Mouse (Mus musculus): ENCODE results near the gene Ccdc43. TPM values are rescaled to one million over a fixed set of nuclear protein-coding genes. Genes with fewer than 3 reads are reported as not detected.

The Ccdc43 gene
- 45.9 and 47.5 TPM in 2 replicates for polyA plus RNA-seq (2015; fragmentation: Nextera tagmentation; extraction: Ambion mirVana)

DNA sequence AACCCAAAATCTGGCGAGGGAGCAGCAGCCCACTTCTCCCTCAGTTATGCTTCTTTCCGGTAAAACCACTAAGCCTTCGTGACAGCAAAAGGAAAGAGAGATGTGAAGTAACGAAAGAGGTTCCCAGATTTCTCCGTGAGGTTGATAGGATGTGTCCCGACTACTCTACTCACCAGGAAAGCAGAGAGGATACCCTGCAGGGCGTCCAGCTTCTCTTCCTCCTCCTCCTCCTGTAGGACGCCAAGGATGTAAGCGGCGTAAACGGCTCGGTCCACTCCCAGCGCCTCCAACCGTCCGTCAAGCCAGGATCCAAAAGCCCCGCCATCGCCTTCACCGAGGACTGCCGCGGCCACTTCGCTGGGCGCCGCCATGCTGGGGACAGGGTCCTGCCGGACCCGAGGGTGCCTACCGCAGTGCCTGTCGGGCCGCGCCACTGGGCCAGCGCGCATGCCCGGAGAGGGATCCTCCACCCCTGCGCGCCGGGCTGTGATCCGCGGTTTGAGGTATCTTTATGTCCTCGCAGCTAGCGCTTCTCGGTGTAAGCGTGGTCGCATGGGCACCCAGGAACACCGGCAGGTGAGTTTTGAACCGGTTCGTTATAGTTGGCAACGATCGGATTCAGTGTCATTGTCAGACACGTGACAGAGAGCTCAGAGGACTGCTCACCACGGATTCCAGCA is at the start of gene Ccdc43:
Gene Ccdc43, minus strand, starts transcription at position 445 of the 680 bp plus-strand sequence.
- peak within 1 kb of the TSS; percentile 74 for H3K4me3 ChIP-seq (ENCODE audit: low read length)
- H3K9ac ChIP-seq (ENCODE audit: low read length), result peak within 1 kb of the TSS; percentile 85
- H3K27me3 ChIP-seq (ENCODE audit: control insufficient read depth, insufficient read depth, low read depth, low read length), result no peaks in the 10 kb centered on the region
- peaks cover 15% of the 10 kb centered on the region for H3K4me1 ChIP-seq (replicated peaks; ENCODE audit: control insufficient read depth, insufficient read depth, low read length)
- no peaks in the 10 kb centered on the region for H3K9me3 ChIP-seq (ENCODE audit: control insufficient read depth, low read length)
- no peaks in the 10 kb centered on the region; the same call in 1 of the 2 replicates for H3K36me3 ChIP-seq (ENCODE audit: control insufficient read depth, insufficient read depth, low read length)
- WGBS, result 0% methylated on average over 49 of the region's 49 CpGs
- ATAC-seq (ENCODE audit: low read depth), result peak; percentile 97
- H3K27ac ChIP-seq (ENCODE audit: low read length), result peak within 1 kb of the TSS; percentile 33; the same call in 1 of the 2 replicates
- peak within 1 kb of the TSS; percentile 92 for H3K4me2 ChIP-seq (ENCODE audit: low read depth, low read length)

DNA sequence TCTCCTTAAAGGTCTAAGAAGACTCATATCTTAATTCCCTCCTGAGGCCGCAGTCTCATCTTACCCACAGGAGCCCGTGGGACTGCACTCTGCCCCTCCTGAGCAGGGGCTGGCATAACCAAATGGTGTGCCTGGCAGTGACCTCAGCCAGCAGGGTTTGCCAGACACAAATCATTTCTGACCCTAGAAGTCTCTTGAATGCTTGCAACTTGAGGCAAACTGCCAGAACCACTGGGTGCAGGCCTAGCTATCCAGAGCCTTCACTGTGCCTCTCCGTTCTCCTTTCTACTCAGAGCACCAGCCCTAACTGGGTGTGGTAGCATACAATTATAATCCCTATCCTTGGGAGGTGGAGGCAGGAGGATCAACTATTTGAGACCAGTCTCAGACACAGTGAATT is 47.2 kb upstream of the Ccdc43 start:
- H3K27me3 ChIP-seq (ENCODE audit: control insufficient read depth, insufficient read depth, low read depth, low read length), result no peaks in the 10 kb centered on the region; the same call in none of the 2 replicates
- ATAC-seq (ENCODE audit: low read depth), result no peak
- H3K4me2 ChIP-seq (ENCODE audit: low read depth, low read length), result no peak overlapping the region
- 81% methylated on average over 3 of the region's 3 CpGs for WGBS
- H3K4me3 ChIP-seq (ENCODE audit: low read length), result no peak overlapping the region
- H3K4me1 ChIP-seq (replicated peaks; ENCODE audit: control insufficient read depth, insufficient read depth, low read length), result peaks cover 3% of the 10 kb centered on the region; the same call in 1 of the 2 replicates
- no peak overlapping the region for H3K27ac ChIP-seq (ENCODE audit: low read length)
- no peaks in the 10 kb centered on the region for H3K36me3 ChIP-seq (ENCODE audit: control insufficient read depth, insufficient read depth, low read length)
- H3K9ac ChIP-seq (ENCODE audit: low read length), result no peak overlapping the region
- H3K9me3 ChIP-seq (ENCODE audit: control insufficient read depth, low read length), result no peaks in the 10 kb centered on the region

DNA sequence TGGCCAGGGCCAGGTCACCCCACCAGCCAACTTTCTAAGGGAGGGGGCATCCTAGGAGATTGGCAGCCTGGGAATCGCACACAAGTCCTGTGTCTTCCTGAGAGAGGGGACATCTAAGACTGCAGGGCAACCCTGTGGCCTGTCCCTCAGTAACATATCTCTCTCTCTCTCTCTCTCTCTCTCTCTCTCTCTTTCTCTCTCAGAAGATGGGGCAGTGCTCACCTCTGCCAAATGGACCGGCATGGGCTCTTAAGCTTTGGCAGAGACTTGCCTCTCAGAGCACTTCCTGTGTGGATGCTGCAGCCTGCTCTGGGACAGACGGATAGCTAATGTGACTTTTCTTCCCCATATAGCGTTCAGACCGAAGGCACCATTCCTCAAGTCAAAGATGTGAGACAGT is 45.3 kb upstream of the Ccdc43 start:
- WGBS, result 68% methylated on average over 5 of the region's 5 CpGs
- Histone ChIP-seq H3K9ac (ENCODE audit: low read length) (no peak overlapping the region), H3K36me3 (ENCODE audit: control insufficient read depth, insufficient read depth, low read length) (no peaks in the 10 kb centered on the region), H3K9me3 (ENCODE audit: control insufficient read depth, low read length) (no peaks in the 10 kb centered on the region), H3K4me1 (replicated peaks; ENCODE audit: control insufficient read depth, insufficient read depth, low read length) (peaks cover 4% of the 10 kb centered on the region), H3K27ac (ENCODE audit: low read length) (no peak overlapping the region), H3K27me3 (ENCODE audit: control insufficient read depth, insufficient read depth, low read depth, low read length) (no peaks in the 10 kb centered on the region; the same call in none of the 2 replicates), H3K4me3 (ENCODE audit: low read length) (no peak overlapping the region), H3K4me2 (ENCODE audit: low read depth, low read length) (no peak overlapping the region)
- ATAC-seq (ENCODE audit: low read depth), result no peak

DNA sequence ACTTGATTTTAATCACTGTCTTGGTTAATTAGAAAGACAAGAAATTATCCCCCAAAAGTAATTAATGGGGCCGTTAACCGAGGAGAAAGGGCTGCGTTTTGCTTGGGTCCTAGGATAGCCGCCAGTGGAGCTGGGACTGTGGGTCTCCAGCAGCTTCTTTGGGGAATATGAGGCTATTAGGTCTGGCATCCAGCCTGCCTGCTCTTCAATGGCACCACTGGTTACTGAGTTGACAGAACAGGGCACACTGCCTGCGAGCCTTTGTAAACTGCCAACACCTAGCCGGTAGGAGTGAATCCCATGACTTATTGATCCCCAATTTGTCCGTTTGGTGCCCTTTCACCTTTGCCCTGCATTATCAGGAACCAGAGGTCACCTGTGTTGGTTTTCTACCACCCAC is 44.5 kb upstream of the Ccdc43 start:
- 57% methylated on average over 7 of the region's 7 CpGs for WGBS
- no peak for ATAC-seq (ENCODE audit: low read depth)
- Histone ChIP-seq H3K36me3 (ENCODE audit: control insufficient read depth, insufficient read depth, low read length) (no peaks in the 10 kb centered on the region), H3K4me1 (replicated peaks; ENCODE audit: control insufficient read depth, insufficient read depth, low read length) (peaks cover 4% of the 10 kb centered on the region), H3K9me3 (ENCODE audit: control insufficient read depth, low read length) (no peaks in the 10 kb centered on the region), H3K4me2 (ENCODE audit: low read depth, low read length) (no peak overlapping the region), H3K4me3 (ENCODE audit: low read length) (no peak overlapping the region), H3K27me3 (ENCODE audit: control insufficient read depth, insufficient read depth, low read depth, low read length) (no peaks in the 10 kb centered on the region; the same call in none of the 2 replicates), H3K9ac (ENCODE audit: low read length) (no peak overlapping the region), H3K27ac (ENCODE audit: low read length) (no peak overlapping the region)

DNA sequence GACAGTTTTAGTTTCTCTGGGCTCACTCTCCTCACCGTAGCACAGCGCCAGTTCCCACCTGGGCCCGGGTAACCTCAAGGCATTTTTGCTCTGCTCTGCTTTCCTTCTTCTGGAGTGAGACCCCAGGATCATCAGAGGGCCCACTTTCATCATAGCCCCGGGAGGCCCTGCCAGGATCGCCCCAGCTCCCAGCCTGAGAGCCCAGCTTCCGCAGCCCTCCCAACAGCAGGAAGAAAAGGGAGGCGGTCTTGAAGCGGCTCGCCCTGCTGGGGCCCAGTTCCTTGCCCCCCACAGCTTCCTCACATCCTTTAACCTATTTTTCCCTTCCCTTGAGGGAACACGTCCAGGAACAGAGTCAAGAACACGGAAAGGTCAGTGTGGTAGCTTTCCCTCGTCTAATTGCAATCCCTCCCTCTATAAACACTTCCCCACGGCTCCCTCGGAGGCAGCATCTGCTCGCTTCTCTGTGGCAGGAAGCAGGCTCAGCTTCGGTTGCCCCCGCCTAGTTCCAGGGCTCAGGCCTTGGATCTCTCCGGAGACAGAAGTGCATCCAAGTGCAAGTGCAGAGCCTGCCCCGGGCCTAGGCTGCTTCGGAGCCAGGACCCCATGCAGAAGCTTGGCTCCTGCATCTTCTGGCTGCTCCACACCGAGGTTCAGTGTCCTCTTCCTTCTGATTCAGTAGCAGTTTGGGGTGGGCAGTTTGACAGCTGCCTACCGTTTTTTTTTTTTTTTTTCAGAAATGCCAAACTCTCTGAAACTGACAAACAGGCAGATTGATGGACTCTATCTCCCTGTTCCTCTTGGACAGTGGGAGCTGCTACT is 43.8 kb upstream of the Ccdc43 start:
- WGBS, result 16% methylated on average over 22 of the region's 22 CpGs
- Histone ChIP-seq H3K4me1 (replicated peaks; ENCODE audit: control insufficient read depth, insufficient read depth, low read length) (peaks cover 4% of the 10 kb centered on the region), H3K4me2 (ENCODE audit: low read depth, low read length) (peak overlapping the region; percentile 25; the same call in 1 of the 2 replicates), H3K9me3 (ENCODE audit: control insufficient read depth, low read length) (no peaks in the 10 kb centered on the region), H3K27me3 (ENCODE audit: control insufficient read depth, insufficient read depth, low read depth, low read length) (no peaks in the 10 kb centered on the region; the same call in none of the 2 replicates), H3K4me3 (ENCODE audit: low read length) (no peak overlapping the region), H3K27ac (ENCODE audit: low read length) (no peak overlapping the region), H3K36me3 (ENCODE audit: control insufficient read depth, insufficient read depth, low read length) (no peaks in the 10 kb centered on the region), H3K9ac (ENCODE audit: low read length) (peak overlapping the region; percentile 44; the same call in 1 of the 2 replicates)
- no peak for ATAC-seq (ENCODE audit: low read depth)

DNA sequence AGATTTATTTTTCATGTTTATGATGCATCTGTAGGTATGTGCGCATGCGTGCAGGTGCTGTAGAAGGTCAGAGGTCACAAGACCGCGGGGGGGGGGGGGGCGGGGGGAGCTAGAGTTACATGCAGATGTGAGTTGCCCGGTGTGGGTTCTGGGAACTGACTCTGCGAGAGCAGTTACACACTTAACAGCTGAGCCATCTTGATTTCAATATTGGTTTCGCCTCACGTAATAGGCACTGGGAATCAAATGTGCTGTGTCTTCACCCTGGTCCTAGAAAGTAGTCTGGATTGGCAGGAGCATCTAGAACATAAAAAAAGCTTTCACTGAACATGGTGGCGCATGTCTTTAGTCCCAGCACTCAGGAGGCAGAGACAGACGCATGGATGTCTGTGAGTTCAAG is 43.1 kb upstream of the Ccdc43 start:
- WGBS, result 67% methylated on average over 10 of the region's 11 CpGs
- Histone ChIP-seq H3K9me3 (ENCODE audit: control insufficient read depth, low read length) (no peaks in the 10 kb centered on the region), H3K4me3 (ENCODE audit: low read length) (no peak overlapping the region), H3K9ac (ENCODE audit: low read length) (no peak overlapping the region), H3K27me3 (ENCODE audit: control insufficient read depth, insufficient read depth, low read depth, low read length) (no peaks in the 10 kb centered on the region; the same call in none of the 2 replicates), H3K4me1 (replicated peaks; ENCODE audit: control insufficient read depth, insufficient read depth, low read length) (peaks cover 4% of the 10 kb centered on the region), H3K4me2 (ENCODE audit: low read depth, low read length) (no peak overlapping the region), H3K36me3 (ENCODE audit: control insufficient read depth, insufficient read depth, low read length) (no peaks in the 10 kb centered on the region), H3K27ac (ENCODE audit: low read length) (no peak overlapping the region)
- no peak for ATAC-seq (ENCODE audit: low read depth)

DNA sequence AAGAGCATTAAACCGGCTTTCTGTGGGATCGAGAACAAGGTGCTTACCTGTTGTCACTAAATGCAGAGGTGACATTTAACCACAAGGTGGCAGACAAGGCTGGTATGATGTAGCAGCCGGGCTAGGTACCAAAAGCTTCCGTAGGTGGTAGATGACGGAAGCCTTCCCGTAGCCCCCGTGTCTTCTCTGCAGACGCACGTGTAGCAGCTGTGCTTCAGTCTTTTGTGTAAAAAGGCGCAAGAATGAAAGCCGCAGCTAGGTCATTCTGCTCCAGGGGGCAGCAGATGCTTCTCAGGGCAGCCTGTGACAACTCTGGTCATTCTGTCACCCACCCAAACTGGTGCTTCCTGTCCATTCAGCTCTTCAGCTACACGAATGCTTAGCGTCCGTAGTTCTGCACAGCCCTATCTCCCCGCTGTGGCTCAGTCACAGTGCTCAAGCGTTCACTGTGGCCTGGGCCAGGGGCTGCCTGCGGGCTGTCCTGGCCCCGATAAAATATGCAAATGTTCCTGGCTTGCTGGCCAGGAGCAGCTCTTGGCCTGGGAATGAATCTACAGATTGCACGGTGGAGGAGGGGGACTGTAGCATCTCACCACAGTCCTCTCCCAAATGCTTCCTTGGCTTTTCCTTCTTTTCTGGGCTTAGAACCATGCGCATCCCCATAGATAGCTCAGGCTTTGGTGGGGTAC is 41.8 kb upstream of the Ccdc43 start:
- peak overlapping the region; percentile 53 for H3K4me2 ChIP-seq (ENCODE audit: low read depth, low read length)
- peak; percentile 52 for ATAC-seq (ENCODE audit: low read depth)
- H3K27ac ChIP-seq (ENCODE audit: low read length), result no peak overlapping the region
- peak overlapping the region; percentile 28 for H3K4me3 ChIP-seq (ENCODE audit: low read length)
- no peaks in the 10 kb centered on the region for H3K36me3 ChIP-seq (ENCODE audit: control insufficient read depth, insufficient read depth, low read length)
- no peaks in the 10 kb centered on the region for H3K9me3 ChIP-seq (ENCODE audit: control insufficient read depth, low read length)
- WGBS, result 6% methylated on average over 20 of the region's 20 CpGs
- 0 out of 2 replicates have a peak overlapping the region, but pooled peaks have one; percentile 3 for H3K9ac ChIP-seq (ENCODE audit: low read length)
- H3K27me3 ChIP-seq (ENCODE audit: control insufficient read depth, insufficient read depth, low read depth, low read length), result no peaks in the 10 kb centered on the region; the same call in none of the 2 replicates
- peaks cover 4% of the 10 kb centered on the region for H3K4me1 ChIP-seq (replicated peaks; ENCODE audit: control insufficient read depth, insufficient read depth, low read length)

DNA sequence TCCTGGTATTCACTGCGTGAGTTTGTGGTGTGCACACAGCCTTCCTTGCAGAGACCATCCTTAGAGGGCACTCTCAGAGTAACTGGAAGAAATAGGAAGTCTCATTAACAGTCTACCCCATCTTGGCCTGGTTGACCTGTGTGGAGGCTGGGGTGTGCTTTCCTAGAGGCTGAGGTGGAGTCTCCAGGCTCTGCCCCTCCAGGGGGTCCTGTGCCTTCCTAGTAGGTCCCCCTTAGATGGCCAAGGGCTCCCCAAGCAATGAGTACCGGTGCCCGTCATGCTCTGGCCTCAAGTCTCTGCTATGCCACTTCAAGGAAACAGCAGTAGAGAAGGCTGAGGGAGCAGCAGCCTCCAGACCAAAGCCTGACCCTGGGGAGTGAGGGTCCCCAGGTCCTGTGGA is 40.5 kb upstream of the Ccdc43 start:
- no peak overlapping the region for H3K4me2 ChIP-seq (ENCODE audit: low read depth, low read length)
- no peak overlapping the region for H3K9ac ChIP-seq (ENCODE audit: low read length)
- no peaks in the 10 kb centered on the region; the same call in none of the 2 replicates for H3K27me3 ChIP-seq (ENCODE audit: control insufficient read depth, insufficient read depth, low read depth, low read length)
- WGBS, result 83% methylated on average over 3 of the region's 3 CpGs
- H3K4me1 ChIP-seq (replicated peaks; ENCODE audit: control insufficient read depth, insufficient read depth, low read length), result peaks cover 4% of the 10 kb centered on the region
- ATAC-seq (ENCODE audit: low read depth), result no peak
- H3K9me3 ChIP-seq (ENCODE audit: control insufficient read depth, low read length), result no peaks in the 10 kb centered on the region
- no peak overlapping the region for H3K4me3 ChIP-seq (ENCODE audit: low read length)
- H3K27ac ChIP-seq (ENCODE audit: low read length), result no peak overlapping the region
- H3K36me3 ChIP-seq (ENCODE audit: control insufficient read depth, insufficient read depth, low read length), result no peaks in the 10 kb centered on the region

DNA sequence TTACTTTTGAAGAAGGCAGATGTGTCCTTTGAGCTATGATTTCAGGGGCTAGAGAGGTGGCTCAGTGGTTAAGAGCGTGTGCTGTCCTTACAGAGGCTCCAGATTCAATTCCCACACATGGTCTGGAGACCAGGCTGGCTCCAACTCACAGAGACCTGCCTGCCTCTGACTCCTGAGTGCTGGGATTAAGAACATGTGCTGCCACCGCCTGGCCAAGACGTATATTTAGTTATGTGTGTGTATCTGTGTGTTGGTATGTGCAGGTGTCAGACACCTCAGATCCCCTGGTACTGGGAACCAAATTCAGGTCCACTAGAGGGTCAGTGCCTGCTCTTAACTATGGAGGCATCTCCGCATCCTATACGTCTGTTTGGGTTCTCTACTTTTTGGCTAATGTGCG is 37.4 kb upstream of the Ccdc43 start:
- Histone ChIP-seq H3K27me3 (ENCODE audit: control insufficient read depth, insufficient read depth, low read depth, low read length) (no peaks in the 10 kb centered on the region), H3K4me3 (ENCODE audit: low read length) (no peak overlapping the region), H3K36me3 (ENCODE audit: control insufficient read depth, insufficient read depth, low read length) (no peaks in the 10 kb centered on the region), H3K9me3 (ENCODE audit: control insufficient read depth, low read length) (no peaks in the 10 kb centered on the region), H3K4me2 (ENCODE audit: low read depth, low read length) (no peak overlapping the region), H3K27ac (ENCODE audit: low read length) (no peak overlapping the region), H3K4me1 (replicated peaks; ENCODE audit: control insufficient read depth, insufficient read depth, low read length) (peaks cover 4% of the 10 kb centered on the region), H3K9ac (ENCODE audit: low read length) (no peak overlapping the region)
- no peak for ATAC-seq (ENCODE audit: low read depth)
- 92% methylated on average over 6 of the region's 6 CpGs for WGBS

Data from lung, embryonic 16.5 days (tissue).